Mouse (Mus musculus) testis, adult 2 months (tissue): ENCODE measurements around the gene Pheta2. TPM values are rescaled to one million over a fixed set of nuclear protein-coding genes. Genes with fewer than 3 reads are reported as not detected.

Experiments
- H3K27ac ChIP-seq: fragments of 200-500 bp; 2 replicates; pipeline ENCODE4 v1.5.1; 2012; ENCODE audit warnings: low read depth, low read length; ENCODE audit not compliant: control insufficient read depth, insufficient read depth
- H3K27me3 ChIP-seq: fragments of 200-500 bp; 2 replicates; pipeline ENCODE4 v1.6.1; 2012; ENCODE audit warnings: mild to moderate bottlenecking, low read length, moderate library complexity; ENCODE audit not compliant: control insufficient read depth, insufficient read depth
- H3K36me3 ChIP-seq: fragments of 200-500 bp; 2 replicates; pipeline ENCODE4 v1.6.1; 2012; ENCODE audit warnings: mild to moderate bottlenecking, low read length; ENCODE audit not compliant: control insufficient read depth, insufficient read depth
- H3K4me1 ChIP-seq: fragments of 200-500 bp; 2 replicates; pipeline ENCODE4 v1.6.1; 2012; ENCODE audit warnings: low read length; ENCODE audit not compliant: control insufficient read depth, insufficient read depth
- H3K4me3 ChIP-seq: fragments of 200-500 bp; 2 replicates; pipeline ENCODE4 v1.5.1; 2012; ENCODE audit warnings: low read depth, mild to moderate bottlenecking, low read length, moderate library complexity, mixed read lengths; ENCODE audit not compliant: control insufficient read depth
- CTCF ChIP-seq: fragments of 200-500 bp; IDR thresholded peaks from 2 replicates; pipeline ENCODE4 v1.5.1; 2012; ENCODE audit warnings: low read depth, mild to moderate bottlenecking, inconsistent platforms, low read length, moderate library complexity; ENCODE audit not compliant: control insufficient read depth, insufficient read depth, insufficient replicate concordance
- POLR2A ChIP-seq: fragments of 200-500 bp; IDR thresholded peaks from 2 replicates; pipeline ENCODE4 v1.6.1; 2012; ENCODE audit warnings: low read depth, mild to moderate bottlenecking, inconsistent platforms, low read length, moderate library complexity; ENCODE audit not compliant: control insufficient read depth
- polyA plus RNA-seq: library from polyadenylated mRNA; depleted of rRNA; stranded (reverse); fragments of >200 nt; gene quantifications from 2 replicates; pipeline ENCODE4 v1.2.3, GENCODE M21; 2012; rRNA removed

The Pheta2 gene
- 5.0 and 5.5 TPM in 2 replicates for polyA plus RNA-seq

DNA sequence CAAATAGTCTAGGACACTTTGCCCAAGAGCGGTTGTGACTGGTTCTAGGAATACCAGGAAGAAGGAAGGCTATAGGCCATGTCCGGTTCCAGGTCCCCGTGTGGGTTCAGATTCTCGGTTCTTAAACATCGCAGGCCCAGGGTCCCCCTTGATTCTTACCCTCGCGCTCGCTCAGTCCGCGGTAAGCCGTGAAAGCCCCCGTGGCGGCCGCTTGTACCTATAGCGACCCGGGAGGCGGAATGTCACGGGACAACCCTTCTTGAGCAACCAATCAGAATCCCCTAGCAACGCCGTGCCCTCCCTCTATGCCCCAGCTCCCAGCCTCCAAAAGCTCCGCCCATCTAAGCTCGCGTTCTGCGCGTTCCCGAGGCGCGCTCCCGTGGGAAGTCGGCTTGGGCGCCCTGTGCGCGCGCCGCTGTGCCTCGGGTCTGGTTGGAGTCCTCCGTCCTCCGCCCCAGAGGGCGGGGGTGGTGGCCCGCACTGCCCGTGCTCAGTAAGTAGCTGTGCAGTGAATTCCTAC is at the start of gene Pheta2, which contains the start of the genes Naga and Smdt1:
Gene Pheta2, plus strand, starts transcription at position 350 of the 520 bp plus-strand sequence.
Gene Naga, minus strand, starts transcription at position 333 of the 520 bp plus-strand sequence.
Gene Smdt1, plus strand, starts transcription at position 367 of the 520 bp plus-strand sequence.
- peaks cover 9% of the 10 kb centered on the region for H3K27me3 ChIP-seq
- TF ChIP-seq CTCF, result no peak
- TF ChIP-seq POLR2A, result peak; percentile 50
- H3K4me1 ChIP-seq, result peaks cover 39% of the 10 kb centered on the region
- peak within 1 kb of the TSS; percentile 94 for H3K4me3 ChIP-seq
- H3K27ac ChIP-seq, result peak within 1 kb of the TSS; percentile 83
- no peaks in the 10 kb centered on the region for H3K36me3 ChIP-seq

DNA sequence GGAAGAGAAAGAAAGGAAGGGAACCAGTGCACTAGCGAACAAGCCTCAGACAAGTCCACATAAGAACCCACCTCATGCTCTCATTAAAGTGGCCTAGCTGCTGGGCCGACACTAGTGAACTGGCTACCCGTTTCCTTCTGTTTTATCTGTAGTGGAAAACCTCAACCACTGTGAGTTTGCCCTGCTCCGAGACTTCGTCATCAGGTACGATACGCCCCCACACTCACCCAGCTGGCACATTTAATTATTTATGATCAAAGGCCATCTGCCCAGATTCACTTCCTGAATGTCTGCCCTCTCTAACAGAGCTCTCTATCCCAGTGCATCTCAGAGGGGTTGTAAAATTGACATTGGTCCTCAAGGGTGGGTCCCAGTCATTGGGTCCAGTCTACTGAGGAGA is 48.5 kb upstream of the Pheta2 start:
- H3K4me1 ChIP-seq, result peaks cover 7% of the 10 kb centered on the region
- H3K4me3 ChIP-seq, result no peak overlapping the region
- no peaks in the 10 kb centered on the region for H3K36me3 ChIP-seq
- TF ChIP-seq POLR2A, result no peak
- no peaks in the 10 kb centered on the region for H3K27me3 ChIP-seq
- no peak overlapping the region for H3K27ac ChIP-seq

DNA sequence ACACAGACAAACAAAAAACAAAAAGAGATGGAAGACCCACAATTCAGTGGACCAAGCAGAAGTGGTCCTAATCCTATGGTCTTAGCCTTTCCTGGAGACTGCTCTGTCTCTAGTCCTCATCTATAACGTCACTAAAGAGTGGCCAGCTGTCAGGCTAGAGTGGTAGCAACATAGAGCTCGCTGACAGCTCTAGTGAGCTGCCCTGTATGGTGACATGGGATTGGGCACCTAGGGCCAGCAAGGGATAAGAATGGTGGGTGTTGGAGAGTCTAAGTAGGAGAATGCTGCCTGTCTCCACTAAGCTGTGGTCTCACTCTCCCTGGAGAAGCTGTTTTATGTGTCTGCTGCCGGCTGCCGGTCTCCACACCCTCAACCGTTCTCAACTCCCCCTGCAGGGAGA is 45.9 kb upstream of the Pheta2 start:
- Histone ChIP-seq H3K4me1 (peaks cover 3% of the 10 kb centered on the region; the same call in 1 of the 2 replicates), H3K4me3 (no peak overlapping the region), H3K27me3 (no peaks in the 10 kb centered on the region), H3K27ac (no peak overlapping the region), H3K36me3 (no peaks in the 10 kb centered on the region)
- TF ChIP-seq POLR2A (no peak), CTCF (no peak)

DNA sequence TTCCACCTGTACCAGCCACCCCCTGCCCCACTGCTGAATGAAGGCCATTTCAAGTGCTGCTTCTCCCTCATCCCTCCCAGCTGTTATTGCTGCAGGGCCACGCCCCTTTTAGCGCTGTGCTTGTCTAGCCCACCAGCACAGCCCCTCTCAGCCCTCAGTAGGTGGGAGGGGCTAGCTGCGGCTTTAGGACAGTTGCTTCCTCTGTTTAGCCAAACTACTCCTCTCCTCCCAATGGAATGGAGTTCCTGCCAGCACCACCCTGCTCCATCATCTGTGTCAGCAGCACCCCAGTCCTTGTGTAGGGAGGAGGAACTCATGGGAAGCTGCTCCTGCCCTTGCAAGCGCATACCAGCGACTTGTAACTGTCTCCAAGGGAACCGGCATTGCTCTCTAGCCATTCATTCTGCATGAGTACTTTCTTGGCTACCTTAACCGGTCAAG is 45.5 kb upstream of the Pheta2 start:
- Histone ChIP-seq H3K27me3 (no peaks in the 10 kb centered on the region), H3K4me3 (no peak overlapping the region), H3K4me1 (peaks cover 3% of the 10 kb centered on the region; the same call in 1 of the 2 replicates), H3K36me3 (no peaks in the 10 kb centered on the region), H3K27ac (no peak overlapping the region)
- TF ChIP-seq POLR2A (no peak), CTCF (no peak)

DNA sequence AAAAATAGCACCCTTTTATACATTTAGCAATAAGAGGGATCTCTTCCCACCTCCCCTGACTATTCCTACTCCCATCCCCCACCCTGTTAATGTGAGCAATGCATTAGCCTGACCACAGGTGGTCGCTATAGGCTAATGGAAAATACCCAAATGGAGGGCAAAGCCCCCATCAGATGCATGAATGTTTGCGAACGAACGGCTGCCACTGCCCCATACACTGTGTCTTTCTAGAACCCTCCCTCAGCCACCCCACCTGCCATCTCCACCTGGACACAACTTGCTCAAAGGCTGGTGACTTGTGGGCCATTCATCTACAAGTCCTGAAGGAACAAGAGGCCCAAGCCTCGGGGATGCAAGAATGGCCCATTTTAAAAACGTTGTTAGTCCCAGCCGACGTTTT is 44.7 kb upstream of the Pheta2 start:
- Histone ChIP-seq H3K36me3 (no peaks in the 10 kb centered on the region), H3K4me3 (no peak overlapping the region), H3K27ac (no peak overlapping the region), H3K4me1 (peaks cover 3% of the 10 kb centered on the region; the same call in 1 of the 2 replicates), H3K27me3 (no peaks in the 10 kb centered on the region)
- TF ChIP-seq POLR2A (no peak), CTCF (no peak)

DNA sequence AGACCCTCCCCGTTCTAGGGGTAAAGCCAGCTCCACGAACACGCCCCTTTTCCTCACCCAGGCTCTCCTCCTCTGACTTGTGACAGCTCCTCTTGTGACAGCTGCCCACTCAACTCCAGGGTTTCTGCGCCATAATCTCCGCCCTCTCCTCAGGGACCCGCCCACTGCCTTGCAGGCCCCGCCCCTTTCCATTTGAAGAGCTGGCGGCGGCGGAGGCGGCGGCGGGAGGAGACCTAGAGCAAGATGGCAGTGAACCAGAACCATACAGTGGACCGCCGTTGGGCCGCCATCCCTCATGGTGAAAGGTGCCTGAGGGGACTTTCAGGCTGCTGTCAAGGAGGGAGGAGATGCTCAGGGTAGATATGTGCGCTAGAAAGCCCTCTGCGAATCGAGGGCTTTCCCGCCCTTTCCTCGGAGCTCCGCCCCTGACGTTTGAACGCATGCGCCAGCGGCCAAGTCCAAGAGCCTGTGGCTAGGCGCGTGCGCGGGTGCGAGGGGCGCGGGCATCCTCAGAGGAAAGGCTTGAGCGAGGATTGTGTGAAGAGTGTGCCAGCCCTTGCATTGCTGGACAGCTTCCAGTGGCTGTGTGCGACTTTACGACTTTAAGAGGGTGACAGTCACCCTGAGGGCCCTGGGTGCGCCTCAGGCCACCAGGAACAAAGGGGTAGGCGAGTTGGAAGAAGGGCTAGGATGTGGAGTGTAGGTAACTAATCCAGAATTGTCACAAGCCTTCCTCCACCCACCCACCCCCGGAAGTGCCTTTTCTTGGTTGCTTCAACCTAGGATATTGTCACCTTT is 39.8 kb upstream of the Pheta2 start, which contains the start of gene Wbp2nl:
Gene Wbp2nl, plus strand, starts transcription at position 191 of the 798 bp plus-strand sequence.
- Histone ChIP-seq H3K4me3 (peak within 1 kb of the TSS; percentile 96), H3K4me1 (peaks cover 2% of the 10 kb centered on the region; the same call in 1 of the 2 replicates), H3K27ac (peak within 1 kb of the TSS; percentile 63), H3K36me3 (no peaks in the 10 kb centered on the region), H3K27me3 (no peaks in the 10 kb centered on the region)
- no peak for TF ChIP-seq CTCF
- TF ChIP-seq POLR2A, result peak; percentile 33

DNA sequence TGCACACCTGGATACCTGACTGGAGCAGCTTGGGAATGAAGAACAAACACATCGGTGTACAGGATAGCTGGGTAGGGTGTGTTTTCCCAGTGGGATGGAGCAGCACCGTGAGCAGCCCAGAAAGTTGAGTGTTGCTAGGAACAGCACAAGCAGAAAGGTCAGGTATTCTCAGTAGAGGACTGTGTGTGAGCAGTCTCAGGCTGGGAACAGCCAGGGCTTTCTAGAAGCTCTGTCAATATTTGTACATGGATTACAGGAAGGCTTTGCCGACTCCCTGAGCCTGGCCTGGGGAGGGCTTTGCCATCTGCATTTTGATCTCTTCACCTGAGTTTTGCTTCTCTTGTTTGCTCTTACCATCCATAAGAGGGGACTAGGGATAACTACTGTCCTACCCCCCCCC is 31.6 kb upstream of the Pheta2 start:
- Histone ChIP-seq H3K4me1 (no peaks in the 10 kb centered on the region), H3K27me3 (no peaks in the 10 kb centered on the region), H3K36me3 (no peaks in the 10 kb centered on the region), H3K27ac (no peak overlapping the region), H3K4me3 (no peak overlapping the region)
- TF ChIP-seq CTCF, result no peak
- no peak for TF ChIP-seq POLR2A
